Mouse (Mus musculus): ENCODE results near the gene Ccn2.

Ccn2 gene

GRCm38 (mm10) chr10:24595250-24596002 lies at the start of gene Ccn2:
Gene Ccn2 (plus strand): TSS chr10:24595442.
- DNase-seq (ENCODE audit: low read depth, low spot score): peak; percentile 73

DNA sequence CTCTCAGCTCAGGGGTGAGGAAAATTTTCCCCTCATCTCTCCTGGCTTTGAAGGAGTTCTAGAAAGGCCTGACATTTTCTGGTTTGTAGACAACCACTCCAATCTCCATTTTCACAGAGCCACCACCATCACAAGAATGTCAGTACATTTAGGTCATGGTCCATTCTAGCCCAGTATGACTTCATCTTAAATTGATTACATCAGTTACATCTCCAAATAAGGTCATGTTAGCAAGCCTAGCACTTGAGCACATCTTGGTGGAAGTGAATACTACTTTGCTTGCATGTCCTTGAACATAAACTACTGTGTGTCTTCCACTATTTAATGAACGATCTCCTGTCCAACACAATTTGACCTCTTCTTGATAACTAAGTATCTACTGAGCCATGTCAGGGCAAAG lies 42.4 kb upstream of the Ccn2 start:
- no peak for DNase-seq (ENCODE audit: low read depth, low spot score)

DNA sequence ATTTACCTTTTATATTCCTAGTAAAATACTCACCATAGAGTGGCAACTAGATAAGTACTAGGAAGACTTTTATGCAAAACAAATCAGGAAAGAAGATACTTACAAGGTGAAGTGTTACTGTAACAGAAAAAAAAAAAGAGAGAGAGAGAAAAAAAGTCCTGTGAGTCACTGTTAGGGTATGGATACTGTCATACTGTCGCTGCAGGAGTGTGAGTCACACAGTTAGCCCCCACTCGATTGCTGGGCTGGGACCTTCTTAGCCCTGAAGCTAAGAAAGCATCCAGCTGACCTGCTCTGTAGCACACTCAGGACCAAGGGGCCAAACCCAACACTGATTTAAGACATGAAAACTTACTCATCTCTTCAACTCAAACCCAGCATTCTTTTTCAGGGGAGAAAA lies 41.2 kb upstream of the Ccn2 start:
- no peak for DNase-seq (ENCODE audit: low read depth, low spot score)

DNA sequence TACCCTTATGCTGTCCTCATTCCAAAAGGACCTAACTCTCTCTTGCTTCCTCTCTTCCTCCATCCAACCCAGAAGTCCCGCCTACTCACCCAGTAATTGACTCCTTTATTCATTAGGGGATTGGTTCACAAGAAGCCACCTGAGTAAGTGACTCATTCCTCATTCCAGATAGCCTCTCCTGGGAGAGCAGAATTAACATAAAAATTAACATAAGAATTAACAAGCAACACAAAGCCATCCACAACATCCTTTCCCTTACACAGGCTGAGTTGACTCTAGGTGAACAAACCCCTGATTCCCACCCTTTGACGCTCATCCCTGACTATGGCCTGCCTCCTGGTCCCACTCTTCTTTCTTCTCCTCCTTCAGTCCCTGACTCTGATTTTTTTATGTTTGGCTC lies 36.9 kb upstream of the Ccn2 start:
- no peak for DNase-seq (ENCODE audit: low read depth, low spot score)

GRCm38 (mm10) chr10:24569691-24570420 lies 25.4 kb upstream of the Ccn2 start:
- no peak for DNase-seq (ENCODE audit: low read depth, low spot score)

DNA sequence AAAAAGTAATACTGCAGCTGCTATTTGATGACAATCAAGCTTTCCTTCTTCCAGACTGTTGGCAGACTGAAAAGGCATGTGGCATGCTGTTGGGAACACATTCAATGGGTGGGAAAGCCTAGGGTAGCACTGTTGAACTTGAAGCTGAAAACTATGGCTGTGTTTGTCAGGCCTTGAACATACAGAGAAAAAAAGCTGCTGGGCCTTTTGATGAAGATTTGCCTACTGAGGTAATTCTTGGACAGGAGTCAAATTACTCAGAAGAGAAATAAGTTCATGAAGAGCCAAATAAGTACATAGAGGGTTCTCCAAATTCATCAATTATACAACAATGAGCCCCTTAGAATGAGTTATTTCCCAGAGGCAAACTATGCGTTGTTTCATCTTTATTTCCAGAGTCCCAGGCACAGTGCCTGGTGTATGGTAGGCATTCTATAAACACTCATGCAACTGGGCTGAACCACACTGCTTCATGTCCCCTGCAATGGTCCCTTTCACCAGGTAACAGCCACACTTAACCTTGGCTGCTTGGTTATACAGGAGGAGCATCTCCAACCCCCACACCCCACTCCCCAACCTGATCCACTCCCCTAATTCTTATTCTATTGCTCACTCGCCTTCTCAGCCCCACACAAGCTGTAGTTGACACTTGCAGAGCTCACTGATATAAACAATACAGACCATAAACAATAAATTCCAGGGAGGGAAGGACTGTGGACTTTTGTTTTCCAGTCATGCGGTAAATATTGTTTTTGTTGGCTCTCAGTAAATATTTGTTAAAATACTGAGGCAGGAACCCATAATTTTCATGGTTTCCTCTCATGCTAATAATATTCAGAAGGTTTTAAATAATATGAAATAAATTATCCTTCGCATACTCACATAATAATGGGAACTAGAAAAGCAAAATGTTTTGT lies 22.9 kb upstream of the Ccn2 start:
- DNase-seq (ENCODE audit: low read depth, low spot score): no peak

DNA sequence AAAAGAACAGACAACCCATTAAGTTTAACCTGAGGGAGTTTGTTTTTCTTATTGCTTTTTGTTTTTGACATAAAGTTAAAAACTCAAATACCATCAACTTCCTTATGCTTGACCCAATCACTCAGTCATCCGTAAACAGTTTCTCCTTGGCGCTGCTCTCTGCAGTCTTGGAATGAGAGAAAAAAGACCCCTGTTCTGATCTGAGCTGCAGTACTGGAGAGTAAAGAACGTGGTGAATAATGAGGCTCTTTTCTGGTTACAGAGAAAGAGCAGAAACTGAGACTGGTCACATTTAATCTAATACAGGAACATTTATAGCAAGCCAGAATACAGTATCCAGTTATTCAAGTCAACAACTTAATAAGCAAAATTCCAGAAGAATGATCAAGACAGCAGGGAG lies 21.8 kb upstream of the Ccn2 start:
- no peak for DNase-seq (ENCODE audit: low read depth, low spot score)

- DNase-seq (ENCODE audit: low read depth, low spot score): no peak
These were observed 14.2 kb upstream of the Ccn2 start for GRCm38 (mm10) chr10:24581076-24581475.

GRCm38 (mm10) chr10:24588824-24589223 lies 6.4 kb upstream of the Ccn2 start:
- no peak for DNase-seq (ENCODE audit: low read depth, low spot score)

DNA sequence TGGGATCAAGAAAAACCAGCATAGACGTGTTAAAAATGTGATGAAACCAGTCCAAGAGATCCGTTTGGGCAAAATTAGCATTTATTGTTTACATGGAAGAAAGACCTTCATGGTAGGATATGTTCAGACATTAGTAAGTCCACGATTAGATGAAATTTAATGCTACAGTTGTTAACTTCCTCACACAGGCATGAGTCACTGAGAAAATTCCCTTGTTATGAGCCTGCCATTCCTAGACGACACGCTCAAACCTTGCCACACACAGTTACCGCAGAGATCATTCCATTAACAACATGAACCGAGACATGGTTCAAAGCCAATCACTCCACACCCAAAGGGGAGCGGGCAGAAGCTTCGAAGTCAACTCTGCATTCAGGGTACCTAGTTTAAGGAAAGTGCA lies 6.0 kb upstream of the Ccn2 start:
- DNase-seq (ENCODE audit: low read depth, low spot score): no peak

GRCm38 (mm10) chr10:24590546-24590945 lies 4.7 kb upstream of the Ccn2 start:
- no peak for DNase-seq (ENCODE audit: low read depth, low spot score)

- DNase-seq (ENCODE audit: low read depth, low spot score): peak; percentile 69
These were observed 4.1 kb upstream of the Ccn2 start for GRCm38 (mm10) chr10:24591136-24591535.

DNA sequence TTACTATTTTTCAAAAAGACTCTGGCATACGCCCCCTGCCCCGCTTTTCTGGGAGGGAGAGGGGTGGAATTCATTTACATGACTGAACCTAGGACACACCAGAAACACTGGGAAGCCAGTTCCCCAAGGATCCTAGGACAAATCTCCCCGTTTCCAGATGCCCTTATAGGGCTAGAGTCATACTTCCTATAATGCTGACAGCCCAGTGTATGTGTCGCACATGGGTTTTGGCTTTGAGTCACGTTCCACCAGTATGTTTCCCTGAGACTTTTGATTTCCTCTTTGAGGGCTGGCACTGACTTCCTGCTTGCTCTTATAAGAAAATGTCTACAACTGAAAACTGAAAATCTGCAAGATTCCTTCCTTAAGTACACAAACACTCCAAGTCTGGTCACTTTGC lies 3.5 kb upstream of the Ccn2 start:
- no peak for DNase-seq (ENCODE audit: low read depth, low spot score)

DNA sequence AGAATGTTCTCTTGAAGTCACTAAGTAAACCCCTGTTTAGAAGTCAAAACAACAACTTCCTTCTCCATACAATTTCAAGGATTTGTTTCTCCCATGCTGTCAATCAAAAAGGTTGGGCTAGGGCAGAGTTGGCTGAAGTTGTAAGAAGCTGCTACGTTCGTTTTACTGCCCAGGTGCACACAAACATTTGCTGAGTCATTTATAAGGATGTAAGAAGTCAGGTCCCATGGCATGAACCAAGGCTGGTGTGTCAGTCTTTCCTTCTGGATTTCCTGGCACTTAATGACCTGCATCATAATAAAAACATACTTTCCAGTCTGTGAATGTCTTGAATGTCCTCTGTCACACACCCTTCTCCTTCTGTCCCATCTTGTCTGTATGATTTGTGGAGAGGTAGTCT lies 2.9 kb upstream of the Ccn2 start:
- DNase-seq (ENCODE audit: low read depth, low spot score): no peak

DNA sequence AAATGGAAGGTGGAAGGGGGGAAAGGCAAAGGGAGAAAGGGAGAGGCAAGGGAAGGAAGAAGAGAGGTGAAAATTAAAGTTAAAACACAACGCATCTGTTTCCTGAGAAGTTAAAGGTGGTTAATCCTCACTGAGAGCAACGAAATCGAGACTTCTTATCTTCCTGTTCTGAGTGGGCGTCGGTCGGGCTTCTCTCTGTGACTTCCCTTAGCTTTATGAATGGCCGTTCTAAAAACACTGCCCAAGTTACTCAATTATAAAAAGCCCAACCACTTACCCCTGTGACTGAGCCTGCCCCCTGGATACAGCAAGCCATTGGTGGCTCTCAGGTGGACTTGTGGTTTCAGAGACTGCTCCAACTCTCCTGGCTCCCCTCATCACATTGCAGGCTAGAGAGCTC lies 2.3 kb upstream of the Ccn2 start:
- DNase-seq (ENCODE audit: low read depth, low spot score): no peak

DNA sequence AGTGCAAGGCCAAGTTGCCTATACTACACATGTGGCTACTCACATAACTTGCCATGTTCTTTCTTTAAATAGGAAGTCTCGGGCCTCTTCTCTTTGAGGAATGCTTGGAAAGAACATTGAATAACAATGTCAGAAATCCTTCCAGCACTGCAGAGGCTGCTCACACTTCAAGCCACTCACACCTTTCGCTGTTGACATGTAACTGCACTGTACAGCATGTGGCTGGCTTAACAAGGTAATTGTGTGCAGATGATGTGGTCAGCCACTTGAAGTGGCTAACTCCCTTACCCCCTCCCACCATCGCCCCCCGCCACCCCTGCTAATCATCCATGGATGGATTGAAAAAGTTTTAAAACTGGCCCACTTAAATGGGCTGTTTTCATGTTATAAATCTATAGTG lies 1.7 kb upstream of the Ccn2 start:
- no peak for DNase-seq (ENCODE audit: low read depth, low spot score)

GRCm38 (mm10) chr10:24596003-24596868 lies 994 bp downstream of the Ccn2 start:
- DNase-seq (ENCODE audit: low read depth, low spot score): no peak

- peak; percentile 65 for DNase-seq (ENCODE audit: low read depth, low spot score)
These were observed 1.7 kb downstream of the Ccn2 start for GRCm38 (mm10) chr10:24596869-24597339.

GRCm38 (mm10) chr10:24597789-24598188 lies 2.5 kb downstream of the Ccn2 start:
- DNase-seq (ENCODE audit: low read depth, low spot score): no peak

DNA sequence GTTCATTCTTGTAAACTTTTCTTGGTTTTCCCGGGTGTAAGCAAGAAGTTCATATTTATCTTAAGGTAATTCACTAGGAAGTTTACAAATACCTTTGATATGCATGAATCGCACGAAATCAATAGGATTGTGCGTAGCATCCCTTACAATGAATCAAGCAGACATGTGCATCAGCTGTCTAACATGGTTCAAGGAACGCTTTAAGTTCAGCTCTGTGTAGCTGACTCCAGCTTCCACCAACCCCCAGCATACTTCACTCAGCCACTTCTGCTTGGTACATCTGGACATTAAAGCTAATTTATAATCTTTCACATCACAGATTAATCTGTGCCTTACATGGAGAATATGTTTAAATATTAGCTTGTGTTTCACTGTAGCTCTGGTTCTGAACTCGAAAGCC lies 3.5 kb downstream of the Ccn2 start:
- DNase-seq (ENCODE audit: low read depth, low spot score): no peak

DNA sequence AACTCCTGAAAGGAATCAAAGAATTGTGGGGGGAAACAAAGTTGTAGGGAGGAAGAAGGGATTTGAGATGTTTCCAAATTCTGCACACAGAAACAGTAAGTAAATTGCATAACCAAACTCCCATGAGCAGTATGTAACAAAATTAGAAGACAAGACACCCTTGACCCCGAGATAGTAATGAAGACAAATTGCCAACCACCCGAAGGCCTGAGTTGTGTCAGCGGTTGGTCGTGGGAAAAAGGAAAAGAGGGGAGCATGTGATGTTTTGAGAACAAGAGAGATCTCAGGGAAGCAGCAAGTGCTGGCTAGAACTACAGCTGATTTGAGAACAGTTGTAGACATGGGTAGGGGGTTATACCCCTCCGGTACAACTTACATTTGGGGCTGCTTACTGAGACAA lies 4.6 kb downstream of the Ccn2 start:
- no peak for DNase-seq (ENCODE audit: low read depth, low spot score)
